10 mouse cellular contexts compared by ENCODE assay signal in genomic region chr6:146845961-146846750, GRCm38 (mm10). TPM values are rescaled to one million over a fixed set of nuclear protein-coding genes. Genes with fewer than 3 reads are reported as not detected.
DNase-seq lines count a peak whose midpoint lies in the region; ATAC-seq lines count a peak whose summit lies in the region.
"Had no signal": no experiment of that assay in that cellular context is flagged by ENCODE, and none has a peak within 500 bp of the region (broad histone marks: within the 10 kb centered on the region; RNA-seq: fewer than 3 reads in every experiment).

No protein-coding gene starts in this region.

- 71% methylated on average over 15 of the region's 15 CpGs for WGBS in hindbrain, embryonic 14.5 days
- WGBS in hindbrain, embryonic 10.5 days, result 81% methylated on average over 15 of the region's 15 CpGs
- 86% methylated on average over 15 of the region's 15 CpGs for WGBS in forebrain, embryonic 14.5 days

- DNase-seq in hindbrain, embryonic 14.5 days (ENCODE audit: low spot score), result no peak
- no peak for DNase-seq in hindbrain, embryonic 10.5 days (ENCODE audit: low spot score)
- peak; percentile 77 for DNase-seq in fibroblast of lung, adult 2 months (ENCODE audit: low read depth)
- DNase-seq in heart, postnatal 36 days, result peak; percentile 27 to 50
- no peak for DNase-seq in retina, postnatal 1 day
- DNase-seq in forebrain, embryonic 14.5 days (ENCODE audit: low spot score), result no peak
- no peak for DNase-seq in right cerebral cortex, postnatal 4 days
- DNase-seq: right cerebral cortex, postnatal 25 days had no signal

- H3K4me2 ChIP-seq in hindbrain, embryonic 14.5 days (replicated peaks), result no peak overlapping the region
- H3K4me2 ChIP-seq in forebrain, embryonic 14.5 days (ENCODE audit: low read length), result no peak overlapping the region

- H3K27ac ChIP-seq in hindbrain, embryonic 14.5 days, result no peak overlapping the region
- no peak overlapping the region for H3K27ac ChIP-seq in hindbrain, embryonic 10.5 days
- no peak overlapping the region for H3K27ac ChIP-seq in forebrain, embryonic 14.5 days (ENCODE audit: low read depth, low read length)
- H3K27ac ChIP-seq: macrophage had no signal

- H3K36me3 ChIP-seq in hindbrain, embryonic 14.5 days (replicated peaks; ENCODE audit: control insufficient read depth, insufficient read depth), result no peaks in the 10 kb centered on the region
- H3K36me3 ChIP-seq in hindbrain, embryonic 10.5 days, result no peaks in the 10 kb centered on the region
- H3K36me3 ChIP-seq in forebrain, embryonic 14.5 days (ENCODE audit: control insufficient read depth, insufficient read depth, low read length), result no peaks in the 10 kb centered on the region

- peak; percentile 49; the same call in 1 of the 2 replicates for ATAC-seq in hindbrain, embryonic 14.5 days (ENCODE audit: low FRiP score)
- peak; percentile 68 for ATAC-seq in megakaryocyte progenitor cell, adult 5-6 weeks (replicated peaks; ENCODE audit: poor library complexity)
- ATAC-seq in forebrain, embryonic 14.5 days, result no peak

- intact Hi-C loops in heart, postnatal 36 days (cut with DNase I), result no loop called here

- H3K4me3 ChIP-seq in hindbrain, embryonic 14.5 days (replicated peaks; ENCODE audit: low read length), result no peak overlapping the region
- H3K4me3 ChIP-seq in hindbrain, embryonic 10.5 days, result no peak overlapping the region
- no peak overlapping the region for H3K4me3 ChIP-seq in forebrain, embryonic 14.5 days (ENCODE audit: low read depth, low read length)

- H3K9me3 ChIP-seq in hindbrain, embryonic 14.5 days (ENCODE audit: control insufficient read depth, low read length), result no peaks in the 10 kb centered on the region
- H3K9me3 ChIP-seq in hindbrain, embryonic 10.5 days, result no peaks in the 10 kb centered on the region
- H3K9me3 ChIP-seq in forebrain, embryonic 14.5 days (replicated peaks; ENCODE audit: control insufficient read depth, low read length), result no peaks in the 10 kb centered on the region

- no peaks in the 10 kb centered on the region for H3K27me3 ChIP-seq in hindbrain, embryonic 14.5 days (ENCODE audit: control insufficient read depth, insufficient read depth, low read length)
- H3K27me3 ChIP-seq in hindbrain, embryonic 10.5 days (ENCODE audit: insufficient read depth, poor library complexity, severe bottlenecking), result no peaks in the 10 kb centered on the region
- no peaks in the 10 kb centered on the region for H3K27me3 ChIP-seq in forebrain, embryonic 14.5 days (replicated peaks; ENCODE audit: control insufficient read depth, insufficient read depth, low read length)

- no peak overlapping the region for H3K9ac ChIP-seq in hindbrain, embryonic 14.5 days
- H3K9ac ChIP-seq in forebrain, embryonic 14.5 days (ENCODE audit: low read length), result no peak overlapping the region

- H3K4me1 ChIP-seq in hindbrain, embryonic 14.5 days (replicated peaks; ENCODE audit: control insufficient read depth, insufficient read depth, low read length), result no peaks in the 10 kb centered on the region
- H3K4me1 ChIP-seq in hindbrain, embryonic 10.5 days (replicated peaks), result peaks cover 15% of the 10 kb centered on the region
- no peaks in the 10 kb centered on the region for H3K4me1 ChIP-seq in forebrain, embryonic 14.5 days (ENCODE audit: control insufficient read depth, insufficient read depth, low read length)

RNA-seq across cellular contexts. Expression of gene Smco2, which starts 3.7 kb away (rescaled TPM):
- not detected in 2 replicates for polyA plus RNA-seq in hindbrain, embryonic 14.5 days (2014; fragmentation: Nextera tagmentation; extraction: Ambion mirVana)
- not detected in 2 replicates for polyA plus RNA-seq in hindbrain, embryonic 10.5 days (2016; fragmentation: Nextera tagmentation; extraction: Ambion mirVana)
- total RNA-seq in heart, postnatal 36 days (2021), result 1 to 10 TPM; 2.5 to 3.4 TPM
- not detected in 2 replicates for total RNA-seq in megakaryocyte progenitor cell, adult 5-6 weeks (2015)
- total RNA-seq in megakaryocyte progenitor cell, adult 5-6 weeks (2017), result not detected in 2 replicates
- not detected in 2 replicates for polyA plus RNA-seq in forebrain, embryonic 14.5 days (2014; fragmentation: Nextera tagmentation; extraction: Ambion mirVana)
- polyA plus RNA-seq: macrophage had no signal

RNA-seq across cellular contexts. Expression of gene Ppfibp1, which starts 42.1 kb away (rescaled TPM):
- polyA plus RNA-seq in hindbrain, embryonic 14.5 days (2014; fragmentation: Nextera tagmentation; extraction: Ambion mirVana), result 16.0 and 17.3 TPM in 2 replicates
- 26.8 and 34.0 TPM in 2 replicates for polyA plus RNA-seq in hindbrain, embryonic 10.5 days (2016; fragmentation: Nextera tagmentation; extraction: Ambion mirVana)
- total RNA-seq in heart, postnatal 36 days (2021), result 100 to 1,000 TPM; 111 to 115 TPM
- 6.8 and 9.5 TPM in 2 replicates for total RNA-seq in megakaryocyte progenitor cell, adult 5-6 weeks (2015)
- total RNA-seq in megakaryocyte progenitor cell, adult 5-6 weeks (2017), result 9.8 and 19.6 TPM in 2 replicates
- 10.9 and 15.9 TPM in 2 replicates for polyA plus RNA-seq in forebrain, embryonic 14.5 days (2014; fragmentation: Nextera tagmentation; extraction: Ambion mirVana)

RNA-seq across cellular contexts. Expression of gene Arntl2, which starts 50.3 kb away (rescaled TPM):
- polyA plus RNA-seq in hindbrain, embryonic 14.5 days (2014; fragmentation: Nextera tagmentation; extraction: Ambion mirVana), result 2.5 TPM in 2 replicates
- polyA plus RNA-seq in hindbrain, embryonic 10.5 days (2016; fragmentation: Nextera tagmentation; extraction: Ambion mirVana), result 1.5 and 2.1 TPM in 2 replicates
- total RNA-seq in heart, postnatal 36 days (2021), result 1 to 10 TPM in 1 of 2 experiments, under 1 TPM in 1; 0.78 to 1.0 TPM
- total RNA-seq in megakaryocyte progenitor cell, adult 5-6 weeks (2015), result not detected in 2 replicates
- not detected in 2 replicates for total RNA-seq in megakaryocyte progenitor cell, adult 5-6 weeks (2017)
- polyA plus RNA-seq in forebrain, embryonic 14.5 days (2014; fragmentation: Nextera tagmentation; extraction: Ambion mirVana), result 0.59 and 1.0 TPM in 2 replicates

Comparison
In these comparisons a context has a peak if more than half of its experiments do, and no peak if none do; other contexts are left out.
1. DNase-seq: peak in fibroblast of lung, adult 2 months (single experiment) and heart, postnatal 36 days (2 of 2); none in hindbrain, embryonic 14.5 days (single experiment), hindbrain, embryonic 10.5 days (single experiment), retina, postnatal 1 day (single experiment), forebrain, embryonic 14.5 days (single experiment) and right cerebral cortex, postnatal 4 days (single experiment).